Mouse (Mus musculus): ENCODE data around the gene Fes.

Gene Fes

DNA sequence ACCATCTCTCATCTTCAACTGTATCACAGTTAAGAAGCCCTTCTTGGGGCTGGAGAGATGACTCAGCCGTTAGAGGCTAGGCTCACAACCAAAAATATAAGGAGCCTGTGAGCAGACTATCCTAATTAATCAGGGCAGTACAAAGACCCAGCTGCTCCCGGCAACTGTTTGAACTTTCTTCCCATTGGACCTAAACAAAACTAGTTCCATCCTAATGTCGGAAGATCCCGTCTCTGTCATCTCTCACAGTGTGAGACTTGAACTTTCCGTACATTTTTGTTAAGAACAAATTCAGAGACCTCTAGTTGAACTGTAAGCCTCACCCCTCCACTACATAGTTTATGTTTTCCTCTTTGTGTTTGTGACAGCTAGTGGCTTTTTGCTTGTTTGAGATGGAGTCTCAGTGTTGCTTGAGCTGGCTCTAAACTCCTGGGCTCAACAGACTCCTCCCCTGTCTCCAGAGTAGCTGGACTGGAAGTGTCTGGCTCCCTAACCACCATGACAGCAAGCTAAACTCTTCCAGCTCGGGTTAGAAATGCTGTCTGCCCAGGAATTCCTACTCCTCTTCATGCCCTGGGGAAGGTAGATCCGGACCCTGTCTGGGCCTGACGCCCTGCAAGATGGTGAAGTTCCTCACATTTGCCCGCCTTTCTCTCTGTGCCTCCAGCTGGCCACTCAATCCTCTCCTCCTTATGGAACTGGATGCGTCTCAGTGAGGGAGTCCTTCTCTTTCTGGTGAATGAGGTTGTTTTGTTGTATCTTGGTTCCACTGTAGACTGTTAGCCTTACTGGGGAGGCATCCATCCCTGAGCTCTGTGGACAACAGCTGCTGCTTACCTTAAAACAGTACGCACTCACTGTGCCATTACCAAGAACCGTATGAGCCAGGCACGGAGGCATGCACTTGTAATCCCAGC is 39.8 kb downstream of the Fes start:
- no peak for DNase-seq (ENCODE audit: extremely low spot score, low spot score)

DNA sequence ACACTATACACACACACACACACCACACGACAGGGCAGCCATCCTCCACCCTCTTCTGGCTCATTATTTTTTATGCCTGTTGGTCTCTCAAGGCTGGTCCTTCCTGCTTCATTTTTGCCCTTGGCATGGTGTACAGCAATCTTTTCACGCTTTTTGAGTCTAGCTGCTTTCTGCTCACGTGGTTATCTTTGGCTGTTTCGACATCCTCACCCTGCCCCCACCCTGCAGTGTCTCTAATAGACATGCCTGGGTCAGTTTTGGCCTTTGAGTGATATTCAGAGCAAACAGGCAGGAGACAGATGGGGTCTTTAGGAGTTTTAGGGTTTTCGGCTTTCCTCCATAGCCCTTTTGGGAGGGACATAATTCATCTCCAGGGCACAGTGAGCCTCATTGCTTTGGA is 40.9 kb downstream of the Fes start:
- DNase-seq (ENCODE audit: extremely low spot score, low spot score): no peak

DNA sequence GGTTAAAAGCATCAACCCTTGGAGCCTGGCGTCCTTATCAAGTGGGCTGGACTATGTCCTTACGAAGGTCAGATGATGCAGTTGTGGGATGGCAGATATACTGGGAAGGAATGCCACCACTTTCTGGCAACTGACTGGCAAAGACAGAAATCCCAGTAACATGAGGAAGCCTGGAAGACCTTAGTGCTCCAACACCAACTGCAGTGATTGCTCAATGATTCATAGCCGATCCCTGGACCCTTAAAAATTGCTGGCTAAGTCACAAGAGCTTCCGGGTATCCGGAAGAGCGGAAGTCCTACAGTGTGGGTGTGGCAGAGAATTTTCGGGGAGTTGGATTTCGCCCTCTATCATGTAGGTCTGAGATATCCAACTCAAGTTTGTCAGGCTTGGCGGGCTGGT is 41.6 kb downstream of the Fes start:
- no peak for DNase-seq (ENCODE audit: extremely low spot score, low spot score)

- no peak for DNase-seq (ENCODE audit: extremely low spot score, low spot score)
Measured at GRCm38 (mm10) chr7:80343270-80344018, 44.3 kb downstream of the Fes start.

DNA sequence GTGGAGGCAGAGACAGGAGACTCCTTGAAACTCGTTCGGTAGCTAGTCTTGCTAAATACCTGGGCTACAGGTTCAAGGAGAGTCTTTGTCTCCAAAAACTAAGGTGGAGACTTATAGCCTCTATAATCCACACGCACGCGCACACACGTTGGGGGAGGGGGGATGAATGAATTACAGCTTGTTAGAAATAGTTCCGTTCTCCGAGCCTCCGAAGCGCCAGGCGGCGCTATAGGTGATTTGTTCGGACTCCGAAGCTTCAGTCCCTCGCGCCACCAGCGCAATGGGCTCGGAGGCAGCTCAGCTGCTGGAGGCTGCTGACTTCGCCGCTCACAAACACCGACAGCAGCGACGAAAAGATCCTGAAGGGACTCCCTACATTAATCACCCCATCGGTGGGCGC is 44.9 kb downstream of the Fes start, which contains the start of gene Hddc3:
Gene Hddc3, plus strand, starts transcription at position 247 of the 400 bp plus-strand sequence.
- DNase-seq (ENCODE audit: extremely low spot score, low spot score): peak; percentile 95

DNA sequence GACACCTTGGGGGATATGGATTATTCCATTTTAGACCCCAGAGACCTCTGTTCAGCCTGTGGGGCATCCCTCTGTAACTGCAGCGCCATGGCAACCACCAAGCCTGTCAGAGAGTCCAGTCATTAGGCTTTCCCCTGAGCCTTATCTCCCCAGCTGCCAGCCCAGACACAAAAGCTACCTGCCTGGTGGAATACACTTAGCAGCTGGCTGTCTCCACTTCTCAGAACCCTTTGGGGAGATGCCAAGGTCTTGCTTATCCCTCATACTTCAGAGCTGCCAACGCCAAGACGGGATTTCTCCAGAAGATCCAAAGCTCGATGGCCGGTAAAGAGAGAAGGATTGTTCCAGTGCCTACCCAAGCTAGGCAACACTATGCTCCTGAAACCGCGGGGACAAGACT is 46.0 kb downstream of the Fes start:
- DNase-seq (ENCODE audit: extremely low spot score, low spot score): no peak

- peak; percentile 70 for DNase-seq (ENCODE audit: extremely low spot score, low spot score)
Measured at GRCm38 (mm10) chr7:80340793-80341192, 47.0 kb downstream of the Fes start, which contains the start of gene Unc45a. TSS of gene Unc45a (minus strand) at chr7:80341005.

DNA sequence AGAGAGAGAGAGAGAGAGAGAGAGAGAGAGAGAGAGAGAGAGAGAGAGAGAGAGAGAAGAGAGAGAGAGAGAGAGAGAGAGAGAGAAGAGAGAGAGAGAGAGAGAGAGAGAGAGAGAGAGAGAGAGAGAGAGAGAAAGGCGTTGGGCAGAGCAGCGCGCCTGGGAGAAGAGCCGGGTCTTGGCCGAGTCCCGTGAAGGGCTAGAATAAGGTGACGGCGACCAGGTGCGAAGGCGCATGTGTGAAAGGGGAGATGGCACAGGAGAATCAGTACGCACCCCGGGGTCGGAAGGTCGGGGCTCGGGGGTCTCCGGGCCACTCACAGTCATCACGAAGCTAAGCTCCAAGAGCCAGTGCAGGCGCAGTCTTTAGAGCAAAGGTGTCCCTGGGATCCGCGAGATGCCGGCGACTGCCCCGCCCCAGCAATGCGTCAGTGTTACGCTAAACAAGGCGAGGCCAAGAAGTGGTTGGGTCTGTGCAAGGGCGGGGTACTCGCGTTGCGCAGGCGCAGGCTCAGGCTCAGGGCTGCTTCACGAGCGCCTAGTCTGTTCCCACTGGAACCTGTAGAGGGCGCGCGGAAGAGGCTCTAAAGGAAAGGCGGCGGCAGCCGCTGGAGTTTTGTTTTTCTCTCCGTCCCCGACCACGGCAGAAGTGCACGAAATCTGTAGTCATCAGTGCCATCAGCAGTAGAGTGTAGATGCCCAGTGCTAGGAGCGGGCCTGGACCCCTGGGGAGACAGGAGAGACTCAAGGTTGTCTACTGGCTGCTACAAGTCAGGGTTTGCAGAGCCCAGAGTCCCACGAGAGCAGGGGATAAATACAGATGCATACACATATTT is 47.7 kb downstream of the Fes start:
- DNase-seq (ENCODE audit: extremely low spot score, low spot score): peak; percentile 98

DNA sequence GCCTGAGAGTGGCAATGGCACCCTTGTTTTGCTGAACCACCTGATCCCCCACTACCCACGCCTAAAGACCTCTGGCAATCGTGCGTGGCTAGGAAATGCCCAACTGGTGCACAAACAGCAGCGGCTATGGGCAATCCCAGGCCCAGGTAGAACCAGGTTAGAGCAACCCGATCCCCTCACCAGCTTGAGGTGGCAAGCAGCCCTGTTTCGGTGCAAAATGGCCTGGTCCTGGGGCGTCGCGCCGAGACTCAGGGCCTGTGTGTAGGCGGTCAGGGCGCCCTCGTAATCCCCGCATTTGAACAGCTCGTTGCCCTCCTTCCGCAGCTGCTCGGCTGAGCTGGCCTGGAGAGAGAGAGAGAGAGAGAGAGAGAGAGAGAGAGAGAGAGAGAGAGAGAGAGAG is 48.4 kb downstream of the Fes start:
- DNase-seq (ENCODE audit: extremely low spot score, low spot score): peak; percentile 35

- DNase-seq (ENCODE audit: extremely low spot score, low spot score): no peak
Measured at GRCm38 (mm10) chr7:80336932-80337331, 50.8 kb downstream of the Fes start.

GRCm38 (mm10) chr7:80334848-80335247 is 52.9 kb downstream of the Fes start:
- no peak for DNase-seq (ENCODE audit: extremely low spot score, low spot score)

DNA sequence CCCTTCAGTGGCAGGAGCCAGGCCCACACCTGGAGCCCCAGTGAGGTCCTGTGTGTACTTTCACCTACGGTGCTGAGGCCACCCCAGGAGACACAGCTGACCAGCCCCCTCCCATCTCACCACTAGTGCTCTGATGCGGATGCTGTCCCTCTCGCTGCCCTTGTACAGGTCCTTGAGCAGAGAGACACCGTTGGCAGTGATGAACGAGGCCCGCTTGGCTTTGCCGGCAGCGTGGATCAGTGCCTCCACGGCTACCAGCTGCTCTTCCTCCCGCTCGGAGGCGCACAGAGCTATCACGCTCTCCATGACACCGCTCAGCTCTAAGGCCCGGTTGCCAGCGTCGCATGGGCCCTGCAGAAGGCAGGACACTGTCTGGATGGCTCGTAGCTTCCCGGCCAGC is 56.3 kb downstream of the Fes start:
- no peak for DNase-seq (ENCODE audit: extremely low spot score, low spot score)

- DNase-seq (ENCODE audit: extremely low spot score, low spot score): no peak
Measured at GRCm38 (mm10) chr7:80330278-80330677, 57.5 kb downstream of the Fes start.
